Mouse (Mus musculus) G1E (cell line): ENCODE data around the gene Pbx4.

ENCODE experiments used
- CTCF ChIP-seq: IDR thresholded peaks from 2 replicates; pipeline ENCODE4 v1.5.1; 2012; ENCODE audit warnings: low read depth, low read length, inconsistent platforms, mixed read lengths
- GATA1 ChIP-seq: IDR thresholded peaks from 2 replicates; pipeline ENCODE4 v1.6.1; 2012; ENCODE audit warnings: borderline replicate concordance, low read length, inconsistent platforms, mixed read lengths
- GATA2 ChIP-seq: IDR thresholded peaks from 2 replicates; pipeline ENCODE4 v1.6.1; 2012; ENCODE audit warnings: low read depth, low read length, inconsistent platforms, borderline replicate concordance
- POLR2AphosphoS5 ChIP-seq: IDR thresholded peaks from 2 replicates; pipeline ENCODE4 v1.6.1; 2012; ENCODE audit warnings: low read depth, low read length, inconsistent platforms; ENCODE audit not compliant: insufficient replicate concordance
- TAL1 ChIP-seq: conservative IDR thresholded peaks from 2 replicates; pipeline ENCODE4 v1.6.1; 2012; ENCODE audit warnings: low read depth, low read length, inconsistent platforms, mixed read lengths

DNA sequence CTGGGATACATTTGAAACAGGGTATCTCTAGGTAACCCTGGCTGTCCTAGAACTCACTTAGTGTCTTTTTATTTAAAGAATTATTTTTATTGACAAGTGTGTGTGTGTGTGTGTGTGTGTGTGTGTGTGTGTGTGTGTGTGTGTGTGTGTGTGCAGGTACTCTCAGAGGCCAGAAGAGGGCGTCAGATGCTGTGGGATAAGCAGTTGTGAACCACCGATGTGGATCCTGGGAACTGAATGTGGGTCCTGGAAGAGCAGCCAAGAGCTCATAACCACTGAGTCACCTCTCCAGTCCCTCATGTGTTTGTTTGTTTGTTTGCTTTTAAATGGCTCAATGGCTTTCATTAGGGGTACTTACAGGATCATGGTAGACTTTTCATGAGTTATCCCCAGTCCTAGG lies 17.4 kb upstream of the Pbx4 start:
- TF ChIP-seq CTCF (no peak), GATA1 (no peak), TAL1 (no peak), POLR2AphosphoS5 (no peak), GATA2 (no peak)
